Mouse (Mus musculus): Measurements from ENCODE around the gene Carm1. TPM values are rescaled to one million over a fixed set of nuclear protein-coding genes. Genes with fewer than 3 reads are reported as not detected.
"Not testable (repeated sequence)": the region's sequence is repeated elsewhere in the genome, so short reads cannot be mapped to it uniquely, and the experiment has no call there.

Carm1 gene
- total and polyA plus RNA-seq, 2 experiments from 2014 or later = 25.0 to 84.9 TPM

- no peak for DNase-seq (ENCODE audit: low spot score)
- peak overlapping the region; percentile 81; the same call in 1 of the 2 replicates for H3K4me2 ChIP-seq (ENCODE audit: low read depth, low read length)
- 81% methylated on average over 6 of the region's 6 CpGs for WGBS
- ATAC-seq = no peak
- H3K4me1 ChIP-seq (ENCODE audit: insufficient read depth, low read length) = peaks cover 5% of the 10 kb centered on the region; the same call in 1 of the 2 replicates
- H3K9me3 ChIP-seq (ENCODE audit: low read length) = no peaks in the 10 kb centered on the region
- no peak overlapping the region for H3K9ac ChIP-seq (replicated peaks; ENCODE audit: low read length)
- H3K27me3 ChIP-seq (ENCODE audit: insufficient read depth, low read length) = no peaks in the 10 kb centered on the region
- no peak overlapping the region for H3K27ac ChIP-seq
- no peak overlapping the region for H3K4me3 ChIP-seq (ENCODE audit: low read length)
- TF ChIP-seq CTCF (IDR thresholded peaks at IDR 0.05; ENCODE audit: low read depth) = no peak
- H3K36me3 ChIP-seq (ENCODE audit: insufficient read depth, low read length) = peaks cover 39% of the 10 kb centered on the region
Observed at GRCm38 (mm10) chr9:21591127-21591830, 44.6 kb downstream of the Carm1 start.

GRCm38 (mm10) chr9:21591831-21592702 is 45.4 kb downstream of the Carm1 start:
- peak overlapping the region; percentile 91 for H3K9ac ChIP-seq (replicated peaks; ENCODE audit: low read length)
- no peak for TF ChIP-seq CTCF (IDR thresholded peaks at IDR 0.05; ENCODE audit: low read depth)
- DNase-seq (ENCODE audit: low spot score) (no peak), ATAC-seq (peak; percentile 81)
- H3K4me3 ChIP-seq (ENCODE audit: low read length) = peak overlapping the region; percentile 64
- H3K9me3 ChIP-seq (ENCODE audit: low read length) = no peaks in the 10 kb centered on the region
- peaks cover 5% of the 10 kb centered on the region; the same call in 1 of the 2 replicates for H3K4me1 ChIP-seq (ENCODE audit: insufficient read depth, low read length)
- H3K4me2 ChIP-seq (ENCODE audit: low read depth, low read length) = peak overlapping the region; percentile 81
- H3K36me3 ChIP-seq (ENCODE audit: insufficient read depth, low read length) = peaks cover 31% of the 10 kb centered on the region
- 23% methylated on average over 17 of the region's 17 CpGs for WGBS
- H3K27me3 ChIP-seq (ENCODE audit: insufficient read depth, low read length) = no peaks in the 10 kb centered on the region
- peak overlapping the region; percentile 84 for H3K27ac ChIP-seq

DNA sequence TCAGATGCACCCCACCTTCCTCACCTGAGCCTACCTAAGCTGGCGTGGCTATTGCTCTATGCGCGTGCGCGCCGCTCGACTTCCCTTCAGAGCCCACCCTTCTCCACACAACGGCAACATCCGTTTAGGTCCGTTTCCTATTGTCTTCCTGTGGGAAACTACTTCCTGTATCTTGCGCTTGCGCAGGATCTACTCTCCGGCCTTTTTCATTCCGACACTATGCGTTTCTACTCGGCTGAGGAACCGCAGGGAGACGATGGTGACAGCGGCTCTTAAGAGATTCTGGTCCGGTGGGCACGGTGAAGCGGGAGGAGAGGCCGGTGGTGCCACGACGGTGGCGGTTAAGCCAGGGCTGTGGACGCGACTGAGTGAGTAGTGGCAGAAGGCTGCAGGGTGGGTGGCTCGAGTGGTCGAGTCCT is 46.0 kb downstream of the Carm1 start, which contains the start of the genes Timm29 and Yipf2:
Gene Timm29, plus strand, starts transcription at position 20 of the 419 bp plus-strand sequence.
Gene Yipf2, minus strand, starts transcription at position 126 of the 419 bp plus-strand sequence.
- Histone ChIP-seq H3K9me3 (ENCODE audit: low read length) (no peaks in the 10 kb centered on the region), H3K4me1 (ENCODE audit: insufficient read depth, low read length) (peaks cover 5% of the 10 kb centered on the region; the same call in 1 of the 2 replicates), H3K27ac (peak within 1 kb of the TSS; percentile 84), H3K4me3 (ENCODE audit: low read length) (peak within 1 kb of the TSS; percentile 64), H3K9ac (replicated peaks; ENCODE audit: low read length) (peak within 1 kb of the TSS; percentile 91), H3K36me3 (ENCODE audit: insufficient read depth, low read length) (peaks cover 25% of the 10 kb centered on the region), H3K4me2 (ENCODE audit: low read depth, low read length) (peak within 1 kb of the TSS; percentile 81), H3K27me3 (ENCODE audit: insufficient read depth, low read length) (no peaks in the 10 kb centered on the region)
- 2% methylated on average over 30 of the region's 30 CpGs for WGBS
- 0 out of 2 replicates have a peak, but pooled peaks have one; percentile 1 for TF ChIP-seq CTCF (IDR thresholded peaks at IDR 0.05; ENCODE audit: low read depth)
- DNase-seq (ENCODE audit: low spot score) (peak; percentile 98), ATAC-seq (peak; percentile 92)

- Histone ChIP-seq H3K4me2 (ENCODE audit: low read depth, low read length) (peak overlapping the region; percentile 81), H3K36me3 (ENCODE audit: insufficient read depth, low read length) (peaks cover 20% of the 10 kb centered on the region), H3K27ac (peak overlapping the region; percentile 84), H3K9me3 (ENCODE audit: low read length) (no peaks in the 10 kb centered on the region), H3K27me3 (ENCODE audit: insufficient read depth, low read length) (no peaks in the 10 kb centered on the region), H3K9ac (replicated peaks; ENCODE audit: low read length) (peak overlapping the region; percentile 91), H3K4me1 (ENCODE audit: insufficient read depth, low read length) (peaks cover 5% of the 10 kb centered on the region; the same call in 1 of the 2 replicates), H3K4me3 (ENCODE audit: low read length) (peak overlapping the region; percentile 64)
- peak; percentile 67 for DNase-seq (ENCODE audit: low spot score)
- 0 out of 2 replicates have a peak, but pooled peaks have one; percentile 1 for TF ChIP-seq CTCF (IDR thresholded peaks at IDR 0.05; ENCODE audit: low read depth)
- ATAC-seq = peak; percentile 64
- 1% methylated on average over 59 of the region's 69 CpGs for WGBS
Observed at GRCm38 (mm10) chr9:21593122-21593721, 46.5 kb downstream of the Carm1 start.

DNA sequence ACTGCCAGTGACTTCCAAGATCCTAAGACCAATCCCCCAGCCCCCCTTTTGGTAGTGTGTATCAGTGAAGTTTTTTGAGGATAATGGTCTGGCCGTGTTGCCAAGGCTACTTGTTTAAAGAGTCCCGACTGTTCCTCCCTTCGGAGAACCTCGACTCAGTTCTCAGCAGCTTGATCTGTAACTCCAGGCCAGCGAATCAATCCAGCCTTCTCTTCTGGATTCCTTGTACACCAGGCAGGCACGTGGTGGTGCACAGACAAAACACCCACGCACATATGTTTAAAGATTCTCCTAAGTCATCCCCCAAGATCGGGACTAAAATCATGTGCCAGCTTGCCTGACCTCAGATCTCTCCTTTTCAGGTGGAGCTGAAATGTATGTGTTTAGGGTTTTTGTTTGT is 47.7 kb downstream of the Carm1 start:
- peak overlapping the region; percentile 81 for H3K4me2 ChIP-seq (ENCODE audit: low read depth, low read length)
- not testable (repeated sequence) for H3K9me3 ChIP-seq (ENCODE audit: low read length); H3K4me1 ChIP-seq (ENCODE audit: insufficient read depth, low read length); H3K9ac ChIP-seq (replicated peaks; ENCODE audit: low read length); H3K27me3 ChIP-seq (ENCODE audit: insufficient read depth, low read length); DNase-seq (ENCODE audit: low spot score); ATAC-seq; H3K27ac ChIP-seq; H3K4me3 ChIP-seq (ENCODE audit: low read length)
- WGBS = 87% methylated on average over 8 of the region's 8 CpGs
- peaks cover 11% of the 10 kb centered on the region; the same call in 1 of the 2 replicates for H3K36me3 ChIP-seq (ENCODE audit: insufficient read depth, low read length)

- WGBS = 86% methylated on average over 2 of the region's 2 CpGs
- Histone ChIP-seq H3K36me3 (ENCODE audit: insufficient read depth, low read length) (peaks cover 9% of the 10 kb centered on the region; the same call in 1 of the 2 replicates), H3K4me1 (ENCODE audit: insufficient read depth, low read length) (peaks cover 5% of the 10 kb centered on the region; the same call in 1 of the 2 replicates), H3K4me2 (ENCODE audit: low read depth, low read length) (no peak overlapping the region), H3K4me3 (ENCODE audit: low read length) (no peak overlapping the region), H3K9ac (replicated peaks; ENCODE audit: low read length) (no peak overlapping the region), H3K9me3 (ENCODE audit: low read length) (no peaks in the 10 kb centered on the region), H3K27me3 (ENCODE audit: insufficient read depth, low read length) (no peaks in the 10 kb centered on the region), H3K27ac (no peak overlapping the region)
- ATAC-seq (no peak), DNase-seq (ENCODE audit: low spot score) (no peak)
- TF ChIP-seq CTCF (IDR thresholded peaks at IDR 0.05; ENCODE audit: low read depth) = no peak
Observed at GRCm38 (mm10) chr9:21594838-21595237, 48.1 kb downstream of the Carm1 start.

All from hindbrain, postnatal 0 days (tissue).